Mouse (Mus musculus) ES-E14 (cell line): ENCODE results near the gene Asic3. TPM values are rescaled to one million over a fixed set of nuclear protein-coding genes. Genes with fewer than 3 reads are reported as not detected.

Experiments used
- DNase-seq: peaks from one replicate; pipeline ENCODE4 v3.0.0-alpha.2; 2013; ENCODE audit warnings: low read depth, low spot score
- H3K27ac ChIP-seq: 2 replicates; pipeline ENCODE4 v1.5.1; 2012; ENCODE audit warnings: low read depth, mild to moderate bottlenecking, low read length, moderate library complexity, mixed read lengths; ENCODE audit not compliant: poor library complexity, insufficient read depth, severe bottlenecking
- H3K36me3 ChIP-seq: 2 replicates; pipeline ENCODE4 v1.6.1; 2012; ENCODE audit warnings: mild to moderate bottlenecking, low read length, moderate library complexity, mixed read lengths; ENCODE audit not compliant: control insufficient read depth, poor library complexity, insufficient read depth, severe bottlenecking
- H3K4me1 ChIP-seq, 2 experiments: fragments of 150-350 bp in 1 of 2; sonication (generic) in 1 of 2; 2 replicates each; pipeline ENCODE4 v1.6.1; 2012; ENCODE audit warnings: low read length in 2 of 2, mild to moderate bottlenecking in 1 of 2, mixed read lengths in 1 of 2; ENCODE audit not compliant: control insufficient read depth in 2 of 2, insufficient read depth in 2 of 2, poor library complexity in 1 of 2
- H3K4me3 ChIP-seq, 2 experiments: fragments of 150-350 bp in 1 of 2; sonication (generic) in 1 of 2; 2 replicates each; pipeline ENCODE4 v1.5.1; 2012; ENCODE audit warnings: low read length in 2 of 2, low read depth in 1 of 2, mild to moderate bottlenecking in 1 of 2, mixed read lengths in 1 of 2; ENCODE audit not compliant: insufficient read depth in 1 of 2, poor library complexity in 1 of 2, severe bottlenecking in 1 of 2
- H3K9ac ChIP-seq: 2 replicates; pipeline ENCODE4 v1.6.1; 2012; ENCODE audit warnings: low read depth, mild to moderate bottlenecking, low read length, mixed read lengths; ENCODE audit not compliant: poor library complexity, insufficient read depth, severe bottlenecking
- H3K9me3 ChIP-seq: fragments of 150-350 bp; sonication (generic); 2 replicates; pipeline ENCODE4 v1.6.1; 2012; ENCODE audit warnings: low read depth, mild to moderate bottlenecking, low read length; ENCODE audit not compliant: control insufficient read depth, insufficient read depth
- CHD2 ChIP-seq: IDR thresholded peaks from 2 replicates; pipeline ENCODE4 v1.6.1; 2014; ENCODE audit warnings: mild to moderate bottlenecking, low read depth, low read length, inconsistent platforms
- HCFC1 ChIP-seq: IDR thresholded peaks from 2 replicates; pipeline ENCODE4 v1.6.1; 2012; ENCODE audit warnings: low read length, inconsistent platforms, borderline replicate concordance; ENCODE audit not compliant: insufficient read depth
- MAFK ChIP-seq: IDR thresholded peaks from 2 replicates; pipeline ENCODE4 v1.6.1; 2014; ENCODE audit warnings: mild to moderate bottlenecking, low read depth, low read length, inconsistent platforms; ENCODE audit not compliant: insufficient read depth
- ZC3H11A ChIP-seq: IDR thresholded peaks from 2 replicates; pipeline ENCODE4 v1.6.1; 2012; ENCODE audit warnings: low read depth, mild to moderate bottlenecking, inconsistent platforms, low read length, borderline replicate concordance
- ZNF384 ChIP-seq: IDR thresholded peaks from 2 replicates; pipeline ENCODE4 v1.6.1; 2012; ENCODE audit warnings: low read depth, low read length, inconsistent platforms
- in situ Hi-C, 2 experiments: fragments of 600-800 bp; cut with MboI; formaldehyde crosslinking; loops; one replicate each; pipeline ENCODE4 v1.15.1; 2025; ENCODE audit warnings: low sequenced_read_pairs in 2 of 2, inconsistent platforms in 1 of 2; ENCODE audit not compliant: unreplicated experiment in 2 of 2
- total RNA-seq: library from RNA; depleted of rRNA; stranded (reverse); fragments of 300-350 nt; gene quantifications from 2 replicates; pipeline ENCODE4 v1.2.3, GENCODE M21; 2012

Gene Asic3
- total RNA-seq, 1 experiment = 0.40 TPM

DNA sequence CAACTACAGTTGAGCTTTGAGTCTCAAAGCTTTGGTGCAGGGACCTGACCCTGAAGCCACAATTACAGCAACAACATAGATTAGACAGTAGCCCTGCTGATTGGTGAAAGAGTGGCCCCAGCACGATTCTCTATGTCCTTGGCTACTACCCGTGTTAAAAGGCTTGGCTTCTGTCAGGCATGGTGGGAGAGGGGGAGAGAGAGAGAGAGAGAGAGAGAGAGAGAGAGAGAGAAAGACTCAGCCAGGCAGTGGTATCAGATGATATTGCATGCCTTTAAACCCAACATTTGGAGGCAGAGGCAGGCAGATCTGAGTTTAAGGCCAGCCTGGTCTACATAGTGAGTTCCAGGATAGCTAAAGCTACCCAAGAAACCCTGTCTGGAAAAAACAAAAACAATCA is 31.2 kb upstream of the Asic3 start:
- TF ChIP-seq ZC3H11A (no peak), ZNF384 (no peak), HCFC1 (no peak), MAFK (no peak), CHD2 (no peak)
- no peak for DNase-seq
- no peaks in the 10 kb centered on the region for H3K36me3 ChIP-seq
- H3K9me3 ChIP-seq = no peaks in the 10 kb centered on the region
- in situ Hi-C loops = no loop called here
- H3K4me3 ChIP-seq = no peak overlapping the region
- peaks cover 2 to 16% of the 10 kb centered on the region in 2 experiments; a peak in 1 of 4 replicates for H3K4me1 ChIP-seq
- H3K27ac ChIP-seq = no peak overlapping the region
- H3K9ac ChIP-seq = no peak overlapping the region

DNA sequence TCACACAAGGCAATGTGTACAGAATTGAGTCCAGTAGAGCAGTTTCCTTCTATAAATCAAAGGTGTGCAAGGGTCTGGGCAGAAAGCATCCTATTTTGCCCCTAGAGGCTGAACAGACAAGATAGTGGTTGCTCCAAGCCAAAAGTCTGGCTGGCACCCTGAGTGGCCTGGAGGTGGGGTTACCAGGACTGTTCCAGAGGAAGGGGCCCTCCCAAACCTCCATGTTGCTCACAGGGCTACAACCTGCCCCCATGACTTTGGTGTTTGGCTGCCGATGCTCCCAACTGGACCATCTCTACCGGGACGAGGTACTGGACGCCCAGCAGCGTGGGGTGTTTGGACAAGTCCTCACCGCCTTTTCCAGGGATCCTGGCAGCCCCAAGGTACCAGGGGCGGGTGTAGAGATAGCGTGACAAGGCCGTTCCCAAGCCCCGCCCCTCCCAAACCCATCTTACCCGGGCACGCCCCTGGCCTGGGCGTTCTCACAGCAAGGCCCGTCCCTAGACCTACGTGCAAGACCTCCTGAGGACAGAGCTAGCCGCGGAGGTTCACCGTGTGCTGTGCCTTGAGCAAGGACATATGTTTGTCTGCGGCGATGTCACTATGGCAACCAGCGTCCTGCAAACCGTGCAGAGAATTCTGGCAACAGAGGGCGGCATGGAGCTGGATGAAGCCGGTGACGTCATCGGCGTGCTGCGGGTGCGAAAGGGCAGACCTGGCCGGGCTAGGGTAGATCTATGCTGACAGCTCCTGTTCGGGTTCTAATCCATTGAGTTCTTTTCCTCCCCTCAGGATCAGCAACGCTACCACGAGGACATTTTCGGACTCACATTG is 29.9 kb upstream of the Asic3 start:
- H3K4me1 ChIP-seq = peaks cover 2 to 13% of the 10 kb centered on the region in 2 experiments; a peak in 1 of 4 replicates

DNA sequence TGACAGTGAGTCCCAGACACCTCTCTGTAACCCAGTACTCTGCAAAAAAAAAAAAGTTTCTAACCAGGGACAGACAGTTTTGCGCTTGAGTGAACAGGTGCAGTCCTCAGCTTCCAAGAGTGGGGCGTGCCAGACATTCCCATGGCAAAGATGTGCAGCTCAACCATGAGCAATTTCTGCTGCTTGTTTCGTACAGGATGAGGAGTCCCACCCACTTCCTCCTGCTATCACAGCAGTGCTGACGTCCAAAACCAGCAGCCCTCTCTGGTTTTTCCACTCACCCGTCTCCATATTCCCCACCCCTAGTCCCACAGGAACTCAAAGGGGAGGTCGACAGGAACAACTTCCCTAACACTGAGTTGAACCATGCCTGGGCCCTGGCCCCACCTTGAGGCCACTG is 28.8 kb upstream of the Asic3 start:
- H3K4me1 ChIP-seq = peaks cover 2 to 14% of the 10 kb centered on the region in 2 experiments; a peak in 1 of 4 replicates
- in situ Hi-C loops = no loop called here
- H3K4me3 ChIP-seq = no peak overlapping the region; a peak in 1 of 4 replicates
- no peaks in the 10 kb centered on the region for H3K9me3 ChIP-seq
- no peak for TF ChIP-seq MAFK
- TF ChIP-seq CHD2 = no peak
- no peak for TF ChIP-seq HCFC1
- TF ChIP-seq ZC3H11A = no peak
- TF ChIP-seq ZNF384 = no peak
- H3K9ac ChIP-seq = no peak overlapping the region
- no peak overlapping the region for H3K27ac ChIP-seq
- no peaks in the 10 kb centered on the region for H3K36me3 ChIP-seq
- DNase-seq = no peak

More for the DNA sequence above, 29.9 kb upstream of the Asic3 start:
- Histone ChIP-seq H3K27ac (peak overlapping the region; percentile 51; the same call in 1 of the 2 replicates), H3K9ac (peak overlapping the region; percentile 67), H3K9me3 (no peaks in the 10 kb centered on the region), H3K4me3 (peak overlapping the region; percentile 45 to 52), H3K36me3 (no peaks in the 10 kb centered on the region)
- peak; percentile 95 for DNase-seq
- TF ChIP-seq CHD2 (no peak), HCFC1 (peak; percentile 69; the same call in 1 of the 2 replicates), ZC3H11A (no peak), ZNF384 (no peak)
- in situ Hi-C loops = no loop called here

DNA sequence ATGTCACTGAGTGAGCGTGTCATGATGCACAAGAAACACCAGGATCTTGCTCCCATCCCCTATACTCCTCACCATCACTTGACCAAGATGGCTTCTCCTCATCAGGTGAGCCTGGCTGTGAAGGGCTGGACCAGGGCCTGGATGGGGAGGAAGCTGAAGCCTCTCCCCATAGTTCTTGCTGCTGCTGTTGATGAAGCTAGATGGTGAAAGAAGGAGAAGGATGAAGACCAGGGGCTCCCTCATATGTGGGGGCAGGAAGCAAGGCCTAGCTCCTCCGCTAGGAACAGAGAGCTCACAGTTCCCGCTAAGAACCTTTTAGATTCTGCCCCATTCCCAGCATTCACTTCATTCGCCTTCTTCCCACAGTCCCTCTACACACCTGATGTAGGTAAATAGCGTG is 27.8 kb upstream of the Asic3 start:
- TF ChIP-seq ZC3H11A (no peak), HCFC1 (no peak), ZNF384 (no peak), MAFK (no peak), CHD2 (no peak)
- H3K27ac ChIP-seq = no peak overlapping the region
- in situ Hi-C loops = no loop called here
- peaks cover 2 to 10% of the 10 kb centered on the region in 2 experiments; a peak in 1 of 4 replicates for H3K4me1 ChIP-seq
- H3K9me3 ChIP-seq = no peaks in the 10 kb centered on the region
- no peak overlapping the region for H3K4me3 ChIP-seq
- H3K36me3 ChIP-seq = no peaks in the 10 kb centered on the region
- no peak overlapping the region for H3K9ac ChIP-seq
- no peak for DNase-seq
